Comparison of ENCODE assay signal across 16 mouse cellular contexts in genomic region chr1:194673229-194673628, GRCm38 (mm10). TPM values are rescaled to one million over a fixed set of nuclear protein-coding genes. Genes with fewer than 3 reads are reported as not detected.
"Had no signal": no experiment of that assay in that cellular context is flagged by ENCODE, and none has a peak within 500 bp of the region (broad histone marks: within the 10 kb centered on the region; RNA-seq: fewer than 3 reads in every experiment).

No protein-coding gene starts in this region.

- H3K9ac ChIP-seq: limb, embryonic 15.5 days; lung, embryonic 14.5 days; neural tube, embryonic 12.5 days had no signal

- H3K27ac ChIP-seq: layer of hippocampus, adult 2 months; left cerebral cortex, adult 2 months; limb, embryonic 15.5 days; midbrain, embryonic 10.5 days; neural tube, embryonic 12.5 days had no signal

- DNase-seq: kidney, adult 11 months; kidney, postnatal 10 days; kidney, postnatal 4 days; lung, embryonic 14.5 days; lung, postnatal 10 days; lung, postnatal 4 days; midbrain, embryonic 14.5 days; thymus, adult 2 months; thymus, postnatal 25 days had no signal

- H3K36me3 ChIP-seq: limb, embryonic 15.5 days; neural tube, embryonic 12.5 days had no signal

- H3K4me3 ChIP-seq: layer of hippocampus, adult 2 months; left cerebral cortex, adult 2 months; limb, embryonic 15.5 days; midbrain, embryonic 10.5 days; myocyte; neural tube, embryonic 12.5 days had no signal

- H3K9me3 ChIP-seq: limb, embryonic 15.5 days; midbrain, embryonic 10.5 days; neural tube, embryonic 12.5 days had no signal

- H3K4me2 ChIP-seq: limb, embryonic 15.5 days; lung, embryonic 14.5 days; neural tube, embryonic 12.5 days had no signal

- H3K27me3 ChIP-seq: limb, embryonic 15.5 days; neural tube, embryonic 12.5 days had no signal

RNA-seq across cellular contexts. Expression of gene Plxna2, which starts 55.2 kb away (rescaled TPM):
- total RNA-seq: neutrophil, adult 5-6 weeks had no signal
